Mouse (Mus musculus): ENCODE measurements around the gene Treml1. TPM values are rescaled to one million over a fixed set of nuclear protein-coding genes. Genes with fewer than 3 reads are reported as not detected.

The Treml1 gene
- total and polyA plus RNA-seq, 2 experiments from 2014 or later = 0.57 TPM; not detected in 1

- peaks cover 73% of the 10 kb centered on the region for H3K36me3 ChIP-seq (replicated peaks; ENCODE audit: control insufficient read depth, insufficient read depth, low read length)
- H3K4me2 ChIP-seq (ENCODE audit: low read depth, low read length) = no peak overlapping the region
- no peak overlapping the region for H3K4me3 ChIP-seq (ENCODE audit: low read depth, low read length)
- no peaks in the 10 kb centered on the region for H3K27me3 ChIP-seq (ENCODE audit: control insufficient read depth, insufficient read depth, low read length)
- H3K9me3 ChIP-seq (replicated peaks; ENCODE audit: control insufficient read depth, low read length) = no peaks in the 10 kb centered on the region
- no peak for TF ChIP-seq EP300 (IDR thresholded peaks at IDR 0.05; ENCODE audit: low read depth)
- TF ChIP-seq CTCF (IDR thresholded peaks at IDR 0.05; ENCODE audit: low read depth) = no peak
- no peak overlapping the region for H3K27ac ChIP-seq (ENCODE audit: low read depth)
- no peak for ATAC-seq (ENCODE audit: insufficient read depth, low read depth)
- DNase-seq (ENCODE audit: low spot score) = no peak
- 82% methylated on average over 2 of the region's 2 CpGs for WGBS
- H3K4me1 ChIP-seq (ENCODE audit: control insufficient read depth, insufficient read depth) = no peaks in the 10 kb centered on the region
- H3K9ac ChIP-seq (replicated peaks; ENCODE audit: low read depth, low read length) = no peak overlapping the region
Measured at GRCm38 (mm10) chr17:48388666-48389065, 28.9 kb downstream of the Treml1 start.

DNA sequence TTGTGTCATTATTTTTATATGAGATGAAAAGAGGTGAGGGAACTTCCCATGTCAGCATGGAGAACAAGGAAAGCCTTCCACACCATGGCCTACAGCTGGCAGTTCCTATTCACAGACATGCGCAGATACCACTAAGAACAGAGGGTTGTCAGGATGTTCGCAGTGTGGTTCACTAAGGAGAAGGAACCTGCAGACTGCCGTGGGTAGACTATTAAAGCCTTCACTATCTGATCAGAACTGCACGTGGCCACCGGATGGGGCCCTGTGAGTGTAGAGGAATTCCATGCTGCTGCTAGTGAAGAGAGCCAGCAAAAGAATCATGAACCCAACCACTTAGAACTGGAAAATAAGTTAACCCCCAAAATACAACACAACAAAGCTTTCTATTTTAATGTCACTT, 29.7 kb downstream of the Treml1 start:
- Histone ChIP-seq H3K4me2 (ENCODE audit: low read depth, low read length) (no peak overlapping the region), H3K36me3 (replicated peaks; ENCODE audit: control insufficient read depth, insufficient read depth, low read length) (peaks cover 80% of the 10 kb centered on the region), H3K27ac (ENCODE audit: low read depth) (no peak overlapping the region), H3K9ac (replicated peaks; ENCODE audit: low read depth, low read length) (no peak overlapping the region), H3K9me3 (replicated peaks; ENCODE audit: control insufficient read depth, low read length) (no peaks in the 10 kb centered on the region), H3K4me3 (ENCODE audit: low read depth, low read length) (no peak overlapping the region), H3K4me1 (ENCODE audit: control insufficient read depth, insufficient read depth) (no peaks in the 10 kb centered on the region), H3K27me3 (ENCODE audit: control insufficient read depth, insufficient read depth, low read length) (no peaks in the 10 kb centered on the region)
- ATAC-seq (ENCODE audit: insufficient read depth, low read depth) (no peak), DNase-seq (ENCODE audit: low spot score) (no peak)
- WGBS = 60% methylated on average over 5 of the region's 5 CpGs
- TF ChIP-seq EP300 (IDR thresholded peaks at IDR 0.05; ENCODE audit: low read depth) (no peak), CTCF (IDR thresholded peaks at IDR 0.05; ENCODE audit: low read depth) (no peak)

GRCm38 (mm10) chr17:48391446-48391845, 31.7 kb downstream of the Treml1 start:
- peaks cover 94% of the 10 kb centered on the region for H3K36me3 ChIP-seq (replicated peaks; ENCODE audit: control insufficient read depth, insufficient read depth, low read length)
- DNase-seq (ENCODE audit: low spot score) (no peak), ATAC-seq (ENCODE audit: insufficient read depth, low read depth) (no peak)
- H3K9ac ChIP-seq (replicated peaks; ENCODE audit: low read depth, low read length) = no peak overlapping the region
- H3K27ac ChIP-seq (ENCODE audit: low read depth) = no peak overlapping the region
- no peak overlapping the region for H3K4me3 ChIP-seq (ENCODE audit: low read depth, low read length)
- WGBS = 72% methylated on average over 5 of the region's 5 CpGs
- no peaks in the 10 kb centered on the region for H3K4me1 ChIP-seq (ENCODE audit: control insufficient read depth, insufficient read depth)
- H3K4me2 ChIP-seq (ENCODE audit: low read depth, low read length) = no peak overlapping the region
- TF ChIP-seq CTCF (IDR thresholded peaks at IDR 0.05; ENCODE audit: low read depth) = no peak
- no peak for TF ChIP-seq EP300 (IDR thresholded peaks at IDR 0.05; ENCODE audit: low read depth)
- H3K9me3 ChIP-seq (replicated peaks; ENCODE audit: control insufficient read depth, low read length) = no peaks in the 10 kb centered on the region
- no peaks in the 10 kb centered on the region for H3K27me3 ChIP-seq (ENCODE audit: control insufficient read depth, insufficient read depth, low read length)

DNA sequence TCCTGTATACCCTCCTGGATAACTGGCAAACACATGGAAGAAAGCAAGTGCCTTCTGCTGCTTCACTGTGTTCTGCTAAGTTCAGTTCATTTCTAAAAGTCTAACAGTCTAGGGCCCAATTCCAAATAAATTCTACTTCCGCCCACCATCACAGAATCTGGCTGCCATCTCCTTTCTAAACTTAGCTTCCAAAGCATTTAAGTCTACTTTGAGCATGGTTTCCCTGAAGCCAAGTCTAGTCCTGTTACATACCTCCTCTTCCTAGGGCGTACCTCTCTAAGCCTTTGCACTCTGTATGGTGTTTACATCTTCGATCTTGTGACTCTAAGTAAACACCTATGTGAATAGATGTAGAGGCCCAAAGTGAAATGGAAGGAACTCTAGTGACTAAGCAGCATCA, 32.9 kb downstream of the Treml1 start:
- no peak for ATAC-seq (ENCODE audit: insufficient read depth, low read depth)
- H3K4me3 ChIP-seq (ENCODE audit: low read depth, low read length) = no peak overlapping the region
- H3K9me3 ChIP-seq (replicated peaks; ENCODE audit: control insufficient read depth, low read length) = no peaks in the 10 kb centered on the region
- H3K27me3 ChIP-seq (ENCODE audit: control insufficient read depth, insufficient read depth, low read length) = no peaks in the 10 kb centered on the region
- WGBS = 95% methylated on average over 3 of the region's 3 CpGs
- no peak for DNase-seq (ENCODE audit: low spot score)
- TF ChIP-seq EP300 (IDR thresholded peaks at IDR 0.05; ENCODE audit: low read depth) (no peak), CTCF (IDR thresholded peaks at IDR 0.05; ENCODE audit: low read depth) (no peak)
- peaks cover 98% of the 10 kb centered on the region for H3K36me3 ChIP-seq (replicated peaks; ENCODE audit: control insufficient read depth, insufficient read depth, low read length)
- no peak overlapping the region for H3K4me2 ChIP-seq (ENCODE audit: low read depth, low read length)
- no peaks in the 10 kb centered on the region for H3K4me1 ChIP-seq (ENCODE audit: control insufficient read depth, insufficient read depth)
- no peak overlapping the region for H3K27ac ChIP-seq (ENCODE audit: low read depth)
- H3K9ac ChIP-seq (replicated peaks; ENCODE audit: low read depth, low read length) = no peak overlapping the region

- 85% methylated on average over 4 of the region's 4 CpGs for WGBS
Measured at GRCm38 (mm10) chr17:48401710-48402109, 42.0 kb downstream of the Treml1 start.

DNA sequence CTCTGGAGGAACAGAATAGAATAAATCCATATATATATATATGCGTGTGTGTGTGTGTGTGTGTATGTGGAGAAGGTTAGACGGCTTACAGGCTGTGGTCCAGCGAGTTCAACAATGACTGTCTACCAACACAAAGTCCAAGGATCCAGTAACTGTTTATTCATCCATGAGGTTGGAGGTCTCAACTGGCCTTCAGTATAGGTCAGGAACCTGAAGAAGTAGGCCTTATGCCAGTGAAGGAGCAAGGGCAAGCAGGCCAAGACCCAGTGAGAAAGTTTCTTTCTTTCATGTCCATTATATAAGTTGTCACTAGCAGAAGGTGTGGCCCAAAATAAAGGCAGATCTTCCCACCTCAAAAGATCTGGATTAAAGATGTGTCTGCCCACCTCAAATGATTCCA, 43.0 kb downstream of the Treml1 start:
- no peaks in the 10 kb centered on the region for H3K27me3 ChIP-seq (ENCODE audit: control insufficient read depth, insufficient read depth, low read length)
- 92% methylated on average over 3 of the region's 3 CpGs for WGBS
- no peak overlapping the region for H3K9ac ChIP-seq (replicated peaks; ENCODE audit: low read depth, low read length)
- no peak overlapping the region for H3K4me2 ChIP-seq (ENCODE audit: low read depth, low read length)
- H3K4me3 ChIP-seq (ENCODE audit: low read depth, low read length) = no peak overlapping the region
- no peak for TF ChIP-seq CTCF (IDR thresholded peaks at IDR 0.05; ENCODE audit: low read depth)
- peaks cover 23% of the 10 kb centered on the region for H3K4me1 ChIP-seq (ENCODE audit: control insufficient read depth, insufficient read depth)
- no peak for DNase-seq (ENCODE audit: low spot score)
- no peak for ATAC-seq (ENCODE audit: insufficient read depth, low read depth)
- H3K27ac ChIP-seq (ENCODE audit: low read depth) = no peak overlapping the region
- H3K9me3 ChIP-seq (replicated peaks; ENCODE audit: control insufficient read depth, low read length) = no peaks in the 10 kb centered on the region
- peaks cover 27% of the 10 kb centered on the region for H3K36me3 ChIP-seq (replicated peaks; ENCODE audit: control insufficient read depth, insufficient read depth, low read length)

More at GRCm38 (mm10) chr17:48401710-48402109, 42.0 kb downstream of the Treml1 start:
- Histone ChIP-seq H3K27ac (ENCODE audit: low read depth) (no peak overlapping the region), H3K9me3 (replicated peaks; ENCODE audit: control insufficient read depth, low read length) (no peaks in the 10 kb centered on the region), H3K27me3 (ENCODE audit: control insufficient read depth, insufficient read depth, low read length) (no peaks in the 10 kb centered on the region), H3K4me3 (ENCODE audit: low read depth, low read length) (no peak overlapping the region), H3K9ac (replicated peaks; ENCODE audit: low read depth, low read length) (no peak overlapping the region), H3K4me2 (ENCODE audit: low read depth, low read length) (no peak overlapping the region), H3K4me1 (ENCODE audit: control insufficient read depth, insufficient read depth) (peaks cover 13% of the 10 kb centered on the region; the same call in 1 of the 2 replicates), H3K36me3 (replicated peaks; ENCODE audit: control insufficient read depth, insufficient read depth, low read length) (peaks cover 37% of the 10 kb centered on the region)
- DNase-seq (ENCODE audit: low spot score) (no peak), ATAC-seq (ENCODE audit: insufficient read depth, low read depth) (no peak)
- TF ChIP-seq EP300 (IDR thresholded peaks at IDR 0.05; ENCODE audit: low read depth) (no peak), CTCF (IDR thresholded peaks at IDR 0.05; ENCODE audit: low read depth) (no peak)

Measured in heart, postnatal 0 days (tissue).